Mouse (Mus musculus) kidney, postnatal 0 days (tissue): ENCODE measurements at regions not wholly inside any gene's neighbourhood (a gene's known extent, or its start where the extent isn't known, plus 50 kb on each side); places are given as distances from the start of the nearest gene placed in this dataset.
A peak's percentile ranks its signal among the peaks of the same experiment; 100 is the strongest.

Experiments
- ATAC-seq: fragments of 200-750 bp; cut with Nextera tagmentation; replicated peaks from 2 replicates; pipeline ENCODE4 v1.8.0; 2017; ENCODE audit warnings: low read depth, moderate number of reproducible peaks, moderate TSS enrichment, moderate library complexity; ENCODE audit not compliant: low FRiP score
- DNase-seq: peaks from one replicate; pipeline ENCODE4 v3.0.0-alpha.2; 2016; ENCODE audit warnings: low spot score
- H3K27ac ChIP-seq: fragments of 300-500 bp; sonication (generic); 2 replicates; pipeline ENCODE4 v1.5.1; 2014; ENCODE audit warnings: mild to moderate bottlenecking
- H3K27me3 ChIP-seq: fragments of 300-500 bp; sonication (generic); 2 replicates; pipeline ENCODE4 v1.6.1; 2014; ENCODE audit warnings: low read length, mixed read lengths; ENCODE audit not compliant: insufficient read depth
- H3K36me3 ChIP-seq: fragments of 300-500 bp; sonication (generic); 2 replicates; pipeline ENCODE4 v1.6.1; 2014; ENCODE audit warnings: low read length, mixed read lengths; ENCODE audit not compliant: insufficient read depth
- H3K4me1 ChIP-seq: fragments of 300-500 bp; sonication (generic); replicated peaks from 2 replicates; pipeline ENCODE4 v1.6.1; 2014; ENCODE audit warnings: antibody characterized with exemption, low read length, mixed read lengths; ENCODE audit not compliant: insufficient read depth
- H3K4me2 ChIP-seq: fragments of 300-500 bp; sonication (generic); 2 replicates; pipeline ENCODE4 v1.6.1; 2014; ENCODE audit warnings: mild to moderate bottlenecking, low read length, moderate library complexity, mixed read lengths
- H3K4me3 ChIP-seq: fragments of 300-500 bp; sonication (generic); replicated peaks from 2 replicates; pipeline ENCODE4 v1.5.1; 2014; ENCODE audit warnings: low read depth, low read length
- H3K9ac ChIP-seq: fragments of 300-500 bp; sonication (generic); 2 replicates; pipeline ENCODE4 v1.6.1; 2014; ENCODE audit warnings: low read depth, low read length
- H3K9me3 ChIP-seq: fragments of 300-500 bp; sonication (generic); replicated peaks from 2 replicates; pipeline ENCODE4 v1.6.1; 2016; ENCODE audit warnings: low read length, inconsistent platforms, mixed read lengths
- CTCF ChIP-seq: IDR thresholded peaks from 2 replicates; pipeline ENCODE4 v1.5.1; 2016; ENCODE audit warnings: antibody characterized with exemption, low read depth, mild to moderate bottlenecking, moderate library complexity
- WGBS: fragments of 180-500 bp; shearing (Covaris S2); extraction: QIAGEN DNeasy Blood & Tissue Kit; methylation state at CpG from one replicate; pipeline ENCODE4 v1.1.7; 2014; 5-methylcytosine and 5-hydroxymethylcytosine counted together

GRCm38 (mm10) chr2:137257847-137258515 is 141.5 kb upstream of the Jag1 start:
- ATAC-seq (no peak), DNase-seq (no peak)
- Histone ChIP-seq H3K4me1 (no peaks in the 10 kb centered on the region), H3K27ac (no peak overlapping the region), H3K9ac (no peak overlapping the region), H3K36me3 (no peaks in the 10 kb centered on the region), H3K4me2 (no peak overlapping the region), H3K9me3 (no peaks in the 10 kb centered on the region), H3K4me3 (no peak overlapping the region), H3K27me3 (no peaks in the 10 kb centered on the region)
- TF ChIP-seq CTCF = no peak
- 90% methylated on average over 8 of the region's 8 CpGs for WGBS

- H3K27me3 ChIP-seq = no peaks in the 10 kb centered on the region
- peak; percentile 37 for DNase-seq
- H3K27ac ChIP-seq = no peak overlapping the region
- no peaks in the 10 kb centered on the region for H3K36me3 ChIP-seq
- no peaks in the 10 kb centered on the region for H3K4me1 ChIP-seq
- H3K4me2 ChIP-seq = no peak overlapping the region
- no peak overlapping the region for H3K4me3 ChIP-seq
- H3K9me3 ChIP-seq = no peaks in the 10 kb centered on the region
- no peak for ATAC-seq
- H3K9ac ChIP-seq = no peak overlapping the region
- TF ChIP-seq CTCF = no peak
- WGBS = 37% methylated on average over 7 of the region's 7 CpGs
These were observed 131.5 kb upstream of the Jag1 start for GRCm38 (mm10) chr2:137247931-137248330.

- no peak for ATAC-seq
- 63% methylated on average over 6 of the region's 6 CpGs for WGBS
- no peak overlapping the region for H3K27ac ChIP-seq
- H3K9me3 ChIP-seq = no peaks in the 10 kb centered on the region
- DNase-seq = no peak
- no peaks in the 10 kb centered on the region for H3K36me3 ChIP-seq
- H3K4me3 ChIP-seq = no peak overlapping the region
- H3K4me1 ChIP-seq = no peaks in the 10 kb centered on the region
- H3K9ac ChIP-seq = no peak overlapping the region
- H3K27me3 ChIP-seq = no peaks in the 10 kb centered on the region
- no peak overlapping the region for H3K4me2 ChIP-seq
- TF ChIP-seq CTCF = no peak
These were observed 127.9 kb upstream of the Jag1 start for GRCm38 (mm10) chr2:137244370-137244769.

GRCm38 (mm10) chr2:137243914-137244313 is 127.5 kb upstream of the Jag1 start:
- DNase-seq = peak; percentile 58
- Histone ChIP-seq H3K27me3 (no peaks in the 10 kb centered on the region), H3K4me1 (no peaks in the 10 kb centered on the region), H3K27ac (no peak overlapping the region), H3K9me3 (no peaks in the 10 kb centered on the region), H3K4me3 (no peak overlapping the region), H3K9ac (no peak overlapping the region), H3K4me2 (no peak overlapping the region), H3K36me3 (no peaks in the 10 kb centered on the region)
- WGBS = 16% methylated on average over 5 of the region's 5 CpGs
- ATAC-seq = no peak; the same call in 1 of the 2 replicates
- no peak for TF ChIP-seq CTCF

GRCm38 (mm10) chr2:137236961-137237360 is 120.5 kb upstream of the Jag1 start:
- Histone ChIP-seq H3K36me3 (no peaks in the 10 kb centered on the region), H3K4me1 (no peaks in the 10 kb centered on the region), H3K27ac (no peak overlapping the region), H3K27me3 (no peaks in the 10 kb centered on the region), H3K9ac (no peak overlapping the region), H3K9me3 (no peaks in the 10 kb centered on the region), H3K4me3 (no peak overlapping the region), H3K4me2 (no peak overlapping the region)
- ATAC-seq (no peak), DNase-seq (no peak)
- TF ChIP-seq CTCF = no peak
- 65% methylated on average over 3 of the region's 3 CpGs for WGBS

GRCm38 (mm10) chr2:137233936-137234335 is 117.5 kb upstream of the Jag1 start:
- ATAC-seq (no peak), DNase-seq (no peak)
- no peak overlapping the region for H3K4me3 ChIP-seq
- no peak overlapping the region for H3K4me2 ChIP-seq
- no peak for TF ChIP-seq CTCF
- 69% methylated on average over 3 of the region's 3 CpGs for WGBS
- no peaks in the 10 kb centered on the region for H3K36me3 ChIP-seq
- no peaks in the 10 kb centered on the region for H3K9me3 ChIP-seq
- no peak overlapping the region for H3K9ac ChIP-seq
- no peaks in the 10 kb centered on the region for H3K4me1 ChIP-seq
- no peak overlapping the region for H3K27ac ChIP-seq
- H3K27me3 ChIP-seq = no peaks in the 10 kb centered on the region

GRCm38 (mm10) chr2:137231161-137231560 is 114.7 kb upstream of the Jag1 start:
- Histone ChIP-seq H3K27me3 (no peaks in the 10 kb centered on the region), H3K27ac (no peak overlapping the region), H3K4me3 (no peak overlapping the region), H3K4me1 (no peaks in the 10 kb centered on the region), H3K9ac (no peak overlapping the region), H3K4me2 (no peak overlapping the region), H3K9me3 (no peaks in the 10 kb centered on the region), H3K36me3 (no peaks in the 10 kb centered on the region)
- ATAC-seq = peak; percentile 63; the same call in 1 of the 2 replicates
- peak; percentile 47 for DNase-seq
- TF ChIP-seq CTCF = no peak
